Mouse (Mus musculus) ES-E14 (cell line): ENCODE results near the gene Tssk2. TPM values are rescaled to one million over a fixed set of nuclear protein-coding genes. Genes with fewer than 3 reads are reported as not detected.

Experiments used
- DNase-seq: peaks from one replicate; pipeline ENCODE4 v3.0.0-alpha.2; 2013; ENCODE audit warnings: low read depth, low spot score
- H3K27ac ChIP-seq: 2 replicates; pipeline ENCODE4 v1.5.1; 2012; ENCODE audit warnings: low read depth, mild to moderate bottlenecking, low read length, moderate library complexity, mixed read lengths; ENCODE audit not compliant: poor library complexity, insufficient read depth, severe bottlenecking
- H3K36me3 ChIP-seq: 2 replicates; pipeline ENCODE4 v1.6.1; 2012; ENCODE audit warnings: mild to moderate bottlenecking, low read length, moderate library complexity, mixed read lengths; ENCODE audit not compliant: control insufficient read depth, poor library complexity, insufficient read depth, severe bottlenecking
- H3K4me1 ChIP-seq, 2 experiments: fragments of 150-350 bp in 1 of 2; sonication (generic) in 1 of 2; 2 replicates each; pipeline ENCODE4 v1.6.1; 2012; ENCODE audit warnings: low read length in 2 of 2, mild to moderate bottlenecking in 1 of 2, mixed read lengths in 1 of 2; ENCODE audit not compliant: control insufficient read depth in 2 of 2, insufficient read depth in 2 of 2, poor library complexity in 1 of 2
- H3K4me3 ChIP-seq, 2 experiments: fragments of 150-350 bp in 1 of 2; sonication (generic) in 1 of 2; 2 replicates each; pipeline ENCODE4 v1.5.1; 2012; ENCODE audit warnings: low read length in 2 of 2, low read depth in 1 of 2, mild to moderate bottlenecking in 1 of 2, mixed read lengths in 1 of 2; ENCODE audit not compliant: insufficient read depth in 1 of 2, poor library complexity in 1 of 2, severe bottlenecking in 1 of 2
- H3K9ac ChIP-seq: 2 replicates; pipeline ENCODE4 v1.6.1; 2012; ENCODE audit warnings: low read depth, mild to moderate bottlenecking, low read length, mixed read lengths; ENCODE audit not compliant: poor library complexity, insufficient read depth, severe bottlenecking
- H3K9me3 ChIP-seq: fragments of 150-350 bp; sonication (generic); 2 replicates; pipeline ENCODE4 v1.6.1; 2012; ENCODE audit warnings: low read depth, mild to moderate bottlenecking, low read length; ENCODE audit not compliant: control insufficient read depth, insufficient read depth
- CHD2 ChIP-seq: IDR thresholded peaks from 2 replicates; pipeline ENCODE4 v1.6.1; 2014; ENCODE audit warnings: mild to moderate bottlenecking, low read depth, low read length, inconsistent platforms
- HCFC1 ChIP-seq: IDR thresholded peaks from 2 replicates; pipeline ENCODE4 v1.6.1; 2012; ENCODE audit warnings: low read length, inconsistent platforms, borderline replicate concordance; ENCODE audit not compliant: insufficient read depth
- MAFK ChIP-seq: IDR thresholded peaks from 2 replicates; pipeline ENCODE4 v1.6.1; 2014; ENCODE audit warnings: mild to moderate bottlenecking, low read depth, low read length, inconsistent platforms; ENCODE audit not compliant: insufficient read depth
- ZC3H11A ChIP-seq: IDR thresholded peaks from 2 replicates; pipeline ENCODE4 v1.6.1; 2012; ENCODE audit warnings: low read depth, mild to moderate bottlenecking, inconsistent platforms, low read length, borderline replicate concordance
- ZNF384 ChIP-seq: IDR thresholded peaks from 2 replicates; pipeline ENCODE4 v1.6.1; 2012; ENCODE audit warnings: low read depth, low read length, inconsistent platforms
- in situ Hi-C, 2 experiments: fragments of 600-800 bp; cut with MboI; formaldehyde crosslinking; loops; one replicate each; pipeline ENCODE4 v1.15.1; 2025; ENCODE audit warnings: low sequenced_read_pairs in 2 of 2, inconsistent platforms in 1 of 2; ENCODE audit not compliant: unreplicated experiment in 2 of 2
- total RNA-seq: library from RNA; depleted of rRNA; stranded (reverse); fragments of 300-350 nt; gene quantifications from 2 replicates; pipeline ENCODE4 v1.2.3, GENCODE M21; 2012

The Tssk2 gene
- total RNA-seq, 1 experiment = 0.18 TPM

GRCm38 (mm10) chr16:17871248-17871647 lies 27.2 kb upstream of the Tssk2 start:
- no peak for DNase-seq
- TF ChIP-seq MAFK = no peak
- no peak for TF ChIP-seq HCFC1
- TF ChIP-seq ZC3H11A = no peak
- TF ChIP-seq CHD2 = no peak
- TF ChIP-seq ZNF384 = no peak
- no peaks in the 10 kb centered on the region for H3K9me3 ChIP-seq
- H3K4me3 ChIP-seq = no peak overlapping the region
- no peak overlapping the region for H3K27ac ChIP-seq
- H3K36me3 ChIP-seq = peaks cover 11% of the 10 kb centered on the region; the same call in 1 of the 2 replicates
- H3K9ac ChIP-seq = no peak overlapping the region
- peaks cover 0 to 2% of the 10 kb centered on the region in 2 experiments; a peak in 2 of 4 replicates for H3K4me1 ChIP-seq
- in situ Hi-C loops = no loop called here

- Histone ChIP-seq H3K36me3 (peaks cover 8% of the 10 kb centered on the region; the same call in 1 of the 2 replicates), H3K4me3 (no peak overlapping the region), H3K9me3 (no peaks in the 10 kb centered on the region), H3K27ac (no peak overlapping the region), H3K4me1 (no peaks in the 10 kb centered on the region; a peak in 1 of 4 replicates), H3K9ac (no peak overlapping the region)
- DNase-seq = no peak
- in situ Hi-C loops = no loop called here
- TF ChIP-seq CHD2 (no peak), HCFC1 (no peak), MAFK (no peak), ZNF384 (no peak), ZC3H11A (no peak)
These were observed 25.4 kb upstream of the Tssk2 start for GRCm38 (mm10) chr16:17872995-17873394.

GRCm38 (mm10) chr16:17875174-17875573 lies 23.3 kb upstream of the Tssk2 start:
- Histone ChIP-seq H3K4me3 (no peak overlapping the region), H3K9ac (no peak overlapping the region), H3K27ac (no peak overlapping the region), H3K9me3 (no peaks in the 10 kb centered on the region), H3K36me3 (peaks cover 6% of the 10 kb centered on the region; the same call in 1 of the 2 replicates), H3K4me1 (no peaks in the 10 kb centered on the region; a peak in 1 of 4 replicates)
- TF ChIP-seq HCFC1 = no peak
- TF ChIP-seq ZC3H11A = no peak
- TF ChIP-seq ZNF384 = no peak
- no peak for TF ChIP-seq CHD2
- no peak for TF ChIP-seq MAFK
- in situ Hi-C loops = no loop called here
- DNase-seq = no peak

- H3K9ac ChIP-seq = no peak overlapping the region
- TF ChIP-seq ZC3H11A (no peak), ZNF384 (no peak), HCFC1 (no peak), CHD2 (no peak), MAFK (no peak)
- in situ Hi-C loops = no loop called here
These were observed 22.3 kb upstream of the Tssk2 start for GRCm38 (mm10) chr16:17876096-17876495.

More at GRCm38 (mm10) chr16:17876096-17876495, 22.3 kb upstream of the Tssk2 start:
- H3K27ac ChIP-seq = no peak overlapping the region
- no peak for DNase-seq
- no peaks in the 10 kb centered on the region; a peak in 1 of 4 replicates for H3K4me1 ChIP-seq
- H3K36me3 ChIP-seq = peaks cover 6% of the 10 kb centered on the region; the same call in 1 of the 2 replicates
- H3K4me3 ChIP-seq = no peak overlapping the region
- H3K9me3 ChIP-seq = no peaks in the 10 kb centered on the region
